Mouse (Mus musculus) NIH3T3 (cell line): ENCODE measurements at regions not wholly inside any gene's neighbourhood (a gene's known extent, or its start where the extent isn't known, plus 50 kb on each side); places are given as distances from the start of the nearest gene placed in this dataset.

Experiments
- DNase-seq: peaks from one replicate; pipeline ENCODE4 v3.0.0-alpha.2; 2012; ENCODE audit warnings: low read depth

DNA sequence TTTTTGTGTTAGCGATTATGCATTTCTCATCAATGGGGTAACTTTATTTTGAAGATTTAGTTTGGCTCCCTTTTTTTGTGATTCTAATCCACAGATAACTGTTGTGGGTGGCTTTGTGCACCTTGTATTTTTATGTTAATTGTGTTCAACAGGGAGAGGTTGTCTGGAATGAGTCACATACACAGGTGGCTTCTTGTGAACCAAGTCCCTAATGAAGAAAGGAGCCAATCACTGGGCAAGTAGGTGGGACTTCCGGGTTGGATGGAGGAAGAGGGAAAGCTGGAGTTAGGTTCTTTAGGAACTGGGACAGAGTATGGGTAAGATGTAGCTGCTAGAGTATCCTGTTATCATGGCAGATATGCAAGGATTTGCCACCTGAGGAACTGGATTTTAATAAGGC lies 925.2 kb downstream of the Flrt2 start:
- no peak for DNase-seq
